Mouse (Mus musculus) heart, embryonic 11.5 days (tissue): Measurements from ENCODE around the gene Gm11555. TPM values are rescaled to one million over a fixed set of nuclear protein-coding genes. Genes with fewer than 3 reads are reported as not detected.
"Not testable (repeated sequence)": the region's sequence is repeated elsewhere in the genome, so short reads cannot be mapped to it uniquely, and the experiment has no call there.

Experiments used
- ATAC-seq: fragments of 200-750 bp; cut with Nextera tagmentation; replicated peaks from 2 replicates; pipeline ENCODE4 v1.8.0; 2017; ENCODE audit warnings: moderate library complexity; ENCODE audit not compliant: insufficient number of reproducible peaks, low FRiP score, low TSS enrichment
- H3K27ac ChIP-seq: fragments of 300-500 bp; sonication (generic); 2 replicates; pipeline ENCODE4 v1.5.1; 2014; ENCODE audit warnings: mild to moderate bottlenecking, low read depth, low read length
- H3K27me3 ChIP-seq: fragments of 300-500 bp; sonication (generic); 2 replicates; pipeline ENCODE4 v1.6.1; 2014; ENCODE audit warnings: mild to moderate bottlenecking, low read length, mixed read lengths; ENCODE audit not compliant: control insufficient read depth, insufficient read depth
- H3K36me3 ChIP-seq: fragments of 300-500 bp; sonication (generic); 2 replicates; pipeline ENCODE4 v1.6.1; 2014; ENCODE audit warnings: mild to moderate bottlenecking, low read length, moderate library complexity, mixed read lengths; ENCODE audit not compliant: control insufficient read depth, insufficient read depth
- H3K4me1 ChIP-seq: fragments of 300-500 bp; sonication (generic); 2 replicates; pipeline ENCODE4 v1.6.1; 2014; ENCODE audit warnings: low read length; ENCODE audit not compliant: control insufficient read depth, insufficient read depth
- H3K4me2 ChIP-seq: fragments of 300-500 bp; sonication (generic); 2 replicates; pipeline ENCODE4 v1.6.1; 2014; ENCODE audit warnings: mild to moderate bottlenecking, moderate library complexity
- H3K4me3 ChIP-seq: fragments of 300-500 bp; sonication (generic); 2 replicates; pipeline ENCODE4 v1.5.1; 2014; ENCODE audit warnings: low read depth, low read length
- H3K9ac ChIP-seq: fragments of 300-500 bp; sonication (generic); 2 replicates; pipeline ENCODE4 v1.6.1; 2014; ENCODE audit warnings: mild to moderate bottlenecking, low read depth, low read length, moderate library complexity
- H3K9me3 ChIP-seq: fragments of 300-500 bp; sonication (generic); replicated peaks from 2 replicates; pipeline ENCODE4 v1.6.1; 2016; ENCODE audit warnings: low read length; ENCODE audit not compliant: control insufficient read depth
- WGBS: fragments of 180-500 bp; shearing (Covaris S2); extraction: QIAGEN DNeasy Blood & Tissue Kit; methylation state at CpG from one replicate; pipeline ENCODE4 v1.1.7; 2014; ENCODE audit not compliant: insufficient replicate concordance; 5-methylcytosine and 5-hydroxymethylcytosine counted together
- polyA plus RNA-seq: library from polyadenylated mRNA; unstranded; fragments of >200 nt; fragmentation: Nextera tagmentation; extraction: Ambion mirVana; gene quantifications from 2 replicates; pipeline ENCODE4 v1.2.1, GENCODE M21; 2014

Gm11555 gene
- polyA plus RNA-seq, result not detected in 2 replicates

DNA sequence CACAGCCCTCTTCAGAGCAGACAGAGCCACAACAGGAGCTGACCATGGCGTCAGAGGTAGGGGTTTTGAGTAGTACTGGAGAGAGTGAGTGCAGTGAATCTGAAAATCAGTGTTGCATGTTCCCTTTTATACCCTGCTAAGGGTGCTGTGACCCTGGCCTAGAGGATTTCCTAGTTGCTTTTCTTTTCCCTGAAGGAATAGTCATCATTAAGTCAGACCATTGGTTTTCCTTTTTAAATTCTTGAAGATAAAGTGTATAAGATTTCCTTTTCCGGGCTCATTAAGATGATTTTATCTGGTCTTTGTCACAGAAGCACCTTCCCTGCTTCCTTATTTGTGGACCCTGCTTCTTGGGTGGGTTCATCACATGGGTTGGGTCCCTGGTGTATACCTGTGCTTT is at the start of gene Gm11555:
TSS of gene Gm11555 (minus strand) at position 101 of the 400 bp plus-strand sequence.
- Histone ChIP-seq H3K36me3 (no peaks in the 10 kb centered on the region), H3K27ac (no peak within 1 kb of the TSS), H3K9me3 (no peaks in the 10 kb centered on the region), H3K27me3 (no peaks in the 10 kb centered on the region), H3K4me2 (no peak within 1 kb of the TSS), H3K4me3 (no peak within 1 kb of the TSS), H3K9ac (no peak within 1 kb of the TSS), H3K4me1 (no peaks in the 10 kb centered on the region)
- ATAC-seq, result no peak
- 78% methylated on average over 2 of the region's 2 CpGs for WGBS

- Histone ChIP-seq H3K9ac (no peak within 1 kb of the TSS), H3K27me3 (no peaks in the 10 kb centered on the region), H3K4me2 (no peak within 1 kb of the TSS), H3K27ac (no peak within 1 kb of the TSS), H3K4me3 (no peak within 1 kb of the TSS), H3K9me3 (no peaks in the 10 kb centered on the region), H3K4me1 (no peaks in the 10 kb centered on the region), H3K36me3 (no peaks in the 10 kb centered on the region)
- no peak for ATAC-seq
- 87% methylated on average over 1 of the region's 1 CpGs for WGBS
Observed at GRCm38 (mm10) chr11:99690463-99690862, 40.4 kb upstream of the Gm11555 start, which contains the start of gene Gm14190. Gene Gm14190 (minus strand): TSS chr11:99690740.

- H3K9me3 ChIP-seq, H3K36me3 ChIP-seq, H3K27ac ChIP-seq, H3K4me2 ChIP-seq, H3K4me3 ChIP-seq, H3K4me1 ChIP-seq, H3K9ac ChIP-seq, ATAC-seq, H3K27me3 ChIP-seq: not testable (repeated sequence)
- WGBS, result 60% methylated on average over 1 of the region's 1 CpGs
Observed at GRCm38 (mm10) chr11:99685235-99685634, 35.2 kb upstream of the Gm11555 start.

DNA sequence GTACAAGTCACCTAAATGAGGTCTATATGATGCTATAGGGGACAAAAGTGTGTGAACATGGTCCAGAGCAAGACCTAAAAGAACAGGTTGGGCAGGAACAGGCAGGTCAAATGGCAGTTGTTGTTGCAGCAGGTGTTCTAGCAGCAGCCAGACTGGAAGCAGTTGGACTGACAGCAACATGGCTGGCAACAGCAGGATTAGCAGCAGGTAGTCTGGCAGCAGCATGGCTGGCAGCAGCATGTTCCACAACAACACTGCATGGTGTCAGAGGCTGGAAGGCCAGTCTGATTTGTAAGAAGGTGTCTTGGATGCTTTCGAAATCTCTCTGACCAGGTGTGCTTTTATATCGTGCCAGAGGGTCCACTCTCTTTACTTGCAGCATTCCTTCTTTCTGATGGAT is 33.4 kb upstream of the Gm11555 start:
- Histone ChIP-seq H3K36me3 (no peaks in the 10 kb centered on the region), H3K4me1 (no peaks in the 10 kb centered on the region), H3K4me2 (no peak overlapping the region), H3K27me3 (no peaks in the 10 kb centered on the region), H3K27ac (no peak overlapping the region), H3K9ac (no peak overlapping the region), H3K9me3 (no peaks in the 10 kb centered on the region), H3K4me3 (no peak overlapping the region)
- WGBS, result 75% methylated on average over 2 of the region's 2 CpGs
- no peak for ATAC-seq

DNA sequence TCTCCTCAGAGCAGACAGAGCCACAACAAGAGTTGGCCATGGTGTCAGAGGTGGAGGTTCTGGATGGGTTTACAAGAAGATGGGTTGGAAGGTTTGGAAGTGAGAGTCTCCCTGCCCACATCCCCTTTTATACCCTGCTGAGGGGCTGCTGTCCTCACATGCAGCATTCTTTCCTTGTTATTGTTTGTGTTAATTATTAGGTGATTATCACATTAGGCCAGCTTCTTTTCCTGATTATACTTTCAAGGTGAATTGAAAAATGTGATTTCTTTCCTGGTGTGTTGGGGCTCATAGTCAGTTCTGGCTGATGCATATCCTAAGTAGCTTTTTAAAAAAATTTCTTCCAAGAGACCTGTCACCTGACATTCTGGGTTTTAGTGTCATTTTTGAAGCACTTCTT is 15.8 kb upstream of the Gm11555 start, which contains the start of gene Krtap4-6:
TSS of gene Krtap4-6 (minus strand) at position 101 of the 400 bp plus-strand sequence.
- no peak for ATAC-seq
- Histone ChIP-seq H3K27me3 (no peaks in the 10 kb centered on the region), H3K4me2 (no peak within 1 kb of the TSS), H3K9me3 (no peaks in the 10 kb centered on the region), H3K4me1 (no peaks in the 10 kb centered on the region), H3K9ac (no peak within 1 kb of the TSS), H3K4me3 (no peak within 1 kb of the TSS), H3K27ac (no peak within 1 kb of the TSS), H3K36me3 (no peaks in the 10 kb centered on the region)

DNA sequence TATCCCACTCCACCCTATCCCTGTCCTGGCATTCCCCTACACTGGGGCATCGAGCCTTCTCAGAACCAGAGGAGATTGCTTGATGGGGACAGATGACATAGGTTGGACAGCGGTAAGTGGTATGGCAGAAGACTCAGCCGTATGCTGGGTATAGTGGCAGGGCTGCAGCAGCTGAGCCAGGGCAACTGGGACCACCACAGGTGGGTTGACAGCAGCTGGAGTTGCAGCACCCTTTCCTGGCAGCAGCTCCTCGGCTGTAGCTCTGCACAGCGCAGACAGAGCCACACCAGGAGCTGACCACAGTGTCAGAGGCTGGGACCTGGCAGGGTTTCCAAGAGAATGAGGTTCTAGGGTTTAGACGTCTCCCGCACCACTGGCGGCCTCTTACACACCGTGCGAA is 12.8 kb upstream of the Gm11555 start:
- no peak for ATAC-seq
- no peaks in the 10 kb centered on the region for H3K27me3 ChIP-seq
- H3K4me3 ChIP-seq, result no peak overlapping the region
- no peaks in the 10 kb centered on the region for H3K4me1 ChIP-seq
- no peak overlapping the region for H3K9ac ChIP-seq
- H3K4me2 ChIP-seq, result no peak overlapping the region
- H3K36me3 ChIP-seq, result no peaks in the 10 kb centered on the region
- no peak overlapping the region for H3K27ac ChIP-seq
- H3K9me3 ChIP-seq, result no peaks in the 10 kb centered on the region
- 78% methylated on average over 10 of the region's 10 CpGs for WGBS

DNA sequence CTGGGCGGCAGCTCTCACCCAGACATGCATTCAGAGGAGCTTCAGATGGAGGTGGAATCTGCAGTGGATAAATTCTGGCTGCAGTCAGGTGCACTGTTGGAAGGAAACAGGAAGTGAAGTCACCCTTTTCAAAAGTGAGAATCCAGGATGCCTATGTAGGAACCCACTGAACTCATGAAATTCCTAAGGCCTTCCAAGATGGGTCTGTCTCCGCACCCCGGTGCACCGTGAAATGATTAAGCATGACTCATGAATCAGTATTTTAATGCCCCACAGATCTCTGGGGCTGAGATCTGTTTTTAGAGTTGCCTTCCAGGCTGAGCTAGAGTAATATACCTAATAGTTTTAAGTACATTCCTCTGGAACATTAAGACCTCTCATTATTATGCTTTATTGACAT is 9.2 kb upstream of the Gm11555 start:
- WGBS, result 83% methylated on average over 4 of the region's 4 CpGs
- H3K4me3 ChIP-seq, result no peak overlapping the region
- H3K27me3 ChIP-seq, result no peaks in the 10 kb centered on the region
- ATAC-seq, result no peak
- H3K4me1 ChIP-seq, result no peaks in the 10 kb centered on the region
- no peak overlapping the region for H3K4me2 ChIP-seq
- no peak overlapping the region for H3K9ac ChIP-seq
- H3K9me3 ChIP-seq, result no peaks in the 10 kb centered on the region
- no peak overlapping the region for H3K27ac ChIP-seq
- no peaks in the 10 kb centered on the region for H3K36me3 ChIP-seq

- H3K9ac ChIP-seq, H3K27ac ChIP-seq, H3K27me3 ChIP-seq, H3K4me2 ChIP-seq, H3K9me3 ChIP-seq, H3K36me3 ChIP-seq, H3K4me1 ChIP-seq, ATAC-seq, H3K4me3 ChIP-seq: not testable (repeated sequence)
- 62% methylated on average over 10 of the region's 10 CpGs for WGBS
Observed at GRCm38 (mm10) chr11:99658467-99659010, 8.5 kb upstream of the Gm11555 start, which contains the start of gene Gm11563. Gene Gm11563 (minus strand): TSS chr11:99658960.

- no peaks in the 10 kb centered on the region for H3K27me3 ChIP-seq
- H3K9me3 ChIP-seq, result no peaks in the 10 kb centered on the region
- no peak for ATAC-seq
- no peak overlapping the region for H3K4me2 ChIP-seq
- H3K4me1 ChIP-seq, result no peaks in the 10 kb centered on the region
- no peaks in the 10 kb centered on the region for H3K36me3 ChIP-seq
- 47% methylated on average over 5 of the region's 5 CpGs for WGBS
- H3K9ac ChIP-seq, result no peak overlapping the region
- H3K4me3 ChIP-seq, result no peak overlapping the region
- H3K27ac ChIP-seq, result no peak overlapping the region
Observed at GRCm38 (mm10) chr11:99657051-99657450, 7.0 kb upstream of the Gm11555 start.
